In the genomic region with DNA sequence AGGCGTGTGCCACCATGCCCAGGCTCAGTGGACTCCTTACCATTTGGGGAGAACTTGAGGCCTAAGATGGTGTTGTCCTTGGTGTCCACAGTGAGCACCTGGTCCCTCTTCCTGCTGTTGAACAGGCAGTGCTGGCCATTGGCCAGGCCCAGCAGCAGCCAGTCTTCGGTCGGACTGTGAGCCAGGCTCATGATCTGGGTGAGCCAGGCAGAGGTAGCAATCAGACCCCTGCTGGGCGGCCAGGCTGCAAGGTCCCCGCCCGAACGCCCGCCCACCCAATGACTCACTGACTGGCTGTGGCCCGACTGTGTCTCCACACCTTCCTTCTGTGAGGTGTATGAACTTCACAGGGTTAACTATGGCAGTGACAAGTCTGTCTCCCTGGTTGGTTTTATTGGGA, we compare ENCODE assay signal across 29 mouse cellular contexts. TPM values are rescaled to one million over a fixed set of nuclear protein-coding genes. Genes with fewer than 3 reads are reported as not detected.
A peak's percentile ranks its signal among the peaks of the same experiment; 100 is the strongest.
DNase-seq lines count a peak whose midpoint lies in the region; ATAC-seq and TF ChIP-seq lines count a peak whose summit lies in the region.
"Had no signal": no experiment of that assay in that cellular context is flagged by ENCODE, and none has a peak within 500 bp of the region (broad histone marks: within the 10 kb centered on the region; RNA-seq: fewer than 3 reads in every experiment).

No protein-coding gene starts in this region.

- H3K4me1 ChIP-seq in cerebellum, adult 2 months (ENCODE audit: control insufficient read depth, insufficient read depth, low read length): peaks cover 31% of the 10 kb centered on the region
- 0 out of 2 replicates have a peak, but pooled peaks cover 7% of the 10 kb centered on the region for H3K4me1 ChIP-seq in lung, embryonic 14.5 days (ENCODE audit: insufficient read depth)

- DNase-seq in cerebellum, adult 2 months: peak; percentile 45 to 60
- no peak for DNase-seq in cerebellum, postnatal 4 days (ENCODE audit: low spot score in 2 of 2)
- DNase-seq in lung, embryonic 14.5 days: no peak
- no peak for DNase-seq in lung, adult 18-20 months
- peak; percentile 66 for DNase-seq in cerebellum, adult 9-11 months
- no peak for DNase-seq in right cerebral cortex, adult 18-20 months
- DNase-seq: adrenal gland, postnatal 10 days; B cell, adult 2 months; embryo, embryonic 11 days; gastrocnemius, postnatal 36 days; heart, postnatal 14 days; kidney, adult 2 months; kidney, postnatal 36 days; layer of hippocampus, postnatal 36 days; liver; lung, postnatal 36 days; spleen, adult 18-20 months; thymus, adult 18-20 months; thymus, postnatal 25 days had no signal

- no peak overlapping the region for H3K4me3 ChIP-seq in cerebellum, adult 2 months (replicated peaks; ENCODE audit: insufficient read depth, low read depth, low read length)
- H3K4me3 ChIP-seq in lung, embryonic 14.5 days (ENCODE audit: low read depth, low read length): no peak overlapping the region
- H3K4me3 ChIP-seq: embryonic facial prominence, embryonic 12.5 days; hindbrain, embryonic 10.5 days; hindbrain, embryonic 15.5 days; lung, embryonic 15.5 days had no signal

- no peak overlapping the region for H3K27ac ChIP-seq in cerebellum, adult 2 months (ENCODE audit: insufficient read depth, low read length)
- H3K27ac ChIP-seq in lung, embryonic 14.5 days (ENCODE audit: low read depth): no peak overlapping the region
- H3K27ac ChIP-seq: embryonic facial prominence, embryonic 12.5 days; hindbrain, embryonic 10.5 days; hindbrain, embryonic 15.5 days; liver, embryonic 14.5 days; lung, embryonic 15.5 days had no signal

- peaks cover 23% of the 10 kb centered on the region for H3K36me3 ChIP-seq in lung, embryonic 14.5 days (ENCODE audit: insufficient read depth)
- H3K36me3 ChIP-seq: hindbrain, embryonic 15.5 days had no signal

- H3K9me3 ChIP-seq in lung, embryonic 14.5 days (ENCODE audit: low read depth, low read length): no peaks in the 10 kb centered on the region
- H3K9me3 ChIP-seq: embryonic facial prominence, embryonic 12.5 days; hindbrain, embryonic 10.5 days; hindbrain, embryonic 15.5 days; lung, embryonic 15.5 days had no signal

- 16% methylated on average over 9 of the region's 9 CpGs for WGBS in cerebellum, adult 2 months
- WGBS in lung, embryonic 14.5 days: 47% methylated on average over 9 of the region's 9 CpGs

- no peak overlapping the region for H3K9ac ChIP-seq in lung, embryonic 14.5 days
- H3K9ac ChIP-seq: embryonic facial prominence, embryonic 12.5 days; hindbrain, embryonic 15.5 days; liver, embryonic 14.5 days; lung, embryonic 15.5 days had no signal

- TF ChIP-seq CTCF in cerebellum, adult 2 months (IDR thresholded peaks at IDR 0.05; ENCODE audit: borderline replicate concordance, insufficient read depth, low read depth, low read length): no peak
- no peak for TF ChIP-seq CTCF in lung, embryonic 14.5 days (IDR thresholded peaks at IDR 0.05; ENCODE audit: low read depth)

- no peaks in the 10 kb centered on the region for H3K27me3 ChIP-seq in cerebellum, adult 2 months (ENCODE audit: control insufficient read depth, insufficient read depth, low read length)
- H3K27me3 ChIP-seq in lung, embryonic 14.5 days (ENCODE audit: insufficient read depth, low read length): peaks cover 17% of the 10 kb centered on the region

- ATAC-seq in lung, embryonic 14.5 days (ENCODE audit: insufficient read depth): 0 out of 2 replicates have a peak, but pooled peaks have one; percentile 4
- ATAC-seq in granulocyte monocyte progenitor cell, adult 5-6 weeks (replicated peaks; ENCODE audit: poor library complexity, severe bottlenecking): no peak
- ATAC-seq: forebrain, embryonic 14.5 days; inflammation-experienced regulatory T-cells, adult 6 months; midbrain, embryonic 16.5 days had no signal

- TF ChIP-seq POLR2A in cerebellum, adult 2 months (IDR thresholded peaks at IDR 0.05; ENCODE audit: borderline replicate concordance, insufficient read depth, low read length): no peak

- H3K4me2 ChIP-seq in lung, embryonic 14.5 days: no peak overlapping the region
- H3K4me2 ChIP-seq: embryonic facial prominence, embryonic 12.5 days; hindbrain, embryonic 15.5 days; lung, embryonic 15.5 days; midbrain, embryonic 11.5 days had no signal

RNA-seq across cellular contexts. Expression of gene Tle6, which starts 9.0 kb away (rescaled TPM):
- 8.7 and 9.6 TPM in 2 replicates for polyA plus RNA-seq in cerebellum, adult 2 months (2012; rRNA removed)
- 24.1 and 25.2 TPM in 2 replicates for polyA plus RNA-seq in lung, embryonic 14.5 days (2014; fragmentation: Nextera tagmentation; extraction: Ambion mirVana)
- 22.2 and 26.0 TPM in 2 replicates for total RNA-seq in granulocyte monocyte progenitor cell, adult 5-6 weeks (2014; fragmentation: Nextera tagmentation)
- total RNA-seq in granulocyte monocyte progenitor cell, adult 5-6 weeks (2017): 4.9 and 7.9 TPM in 2 replicates

RNA-seq across cellular contexts. Expression of gene BC025920, which starts 14.2 kb away (rescaled TPM):
- 3.6 and 3.7 TPM in 2 replicates for polyA plus RNA-seq in cerebellum, adult 2 months (2012; rRNA removed)
- polyA plus RNA-seq in lung, embryonic 14.5 days (2014; fragmentation: Nextera tagmentation; extraction: Ambion mirVana): 0.58 and 0.61 TPM in 2 replicates
- total RNA-seq in granulocyte monocyte progenitor cell, adult 5-6 weeks (2014; fragmentation: Nextera tagmentation): 3.7 and 4.4 TPM in 2 replicates
- 0.26 and 1.4 TPM in 2 replicates for total RNA-seq in granulocyte monocyte progenitor cell, adult 5-6 weeks (2017)

RNA-seq across cellular contexts. Expression of gene Tle2, which starts 17.5 kb away (rescaled TPM):
- 282 and 321 TPM in 2 replicates for polyA plus RNA-seq in cerebellum, adult 2 months (2012; rRNA removed)
- 27.5 and 32.5 TPM in 2 replicates for polyA plus RNA-seq in lung, embryonic 14.5 days (2014; fragmentation: Nextera tagmentation; extraction: Ambion mirVana)
- total RNA-seq in granulocyte monocyte progenitor cell, adult 5-6 weeks (2014; fragmentation: Nextera tagmentation): 4.4 and 5.0 TPM in 2 replicates
- 0.17 and 2.4 TPM in 2 replicates for total RNA-seq in granulocyte monocyte progenitor cell, adult 5-6 weeks (2017)

RNA-seq across cellular contexts. Expression of gene Aes, which starts 32.6 kb away (rescaled TPM):
- polyA plus RNA-seq in cerebellum, adult 2 months (2012; rRNA removed): 1,117 and 1,168 TPM in 2 replicates
- 360 and 404 TPM in 2 replicates for polyA plus RNA-seq in lung, embryonic 14.5 days (2014; fragmentation: Nextera tagmentation; extraction: Ambion mirVana)
- 216 and 220 TPM in 2 replicates for total RNA-seq in granulocyte monocyte progenitor cell, adult 5-6 weeks (2014; fragmentation: Nextera tagmentation)
- total RNA-seq in granulocyte monocyte progenitor cell, adult 5-6 weeks (2017): 151 and 250 TPM in 2 replicates

RNA-seq across cellular contexts. Expression of gene Sirt6, which starts 35.8 kb away (rescaled TPM):
- 35.4 and 38.5 TPM in 2 replicates for polyA plus RNA-seq in cerebellum, adult 2 months (2012; rRNA removed)
- 35.8 and 39.3 TPM in 2 replicates for polyA plus RNA-seq in lung, embryonic 14.5 days (2014; fragmentation: Nextera tagmentation; extraction: Ambion mirVana)
- 8.3 and 12.6 TPM in 2 replicates for total RNA-seq in granulocyte monocyte progenitor cell, adult 5-6 weeks (2014; fragmentation: Nextera tagmentation)
- 5.3 and 6.2 TPM in 2 replicates for total RNA-seq in granulocyte monocyte progenitor cell, adult 5-6 weeks (2017)

Comparison
In these comparisons a context has a peak if more than half of its experiments do, and no peak if none do; other contexts are left out.
1. DNase-seq: peak in cerebellum, adult 2 months (2 of 2) and cerebellum, adult 9-11 months (single experiment); none in cerebellum, postnatal 4 days (0 of 2), lung, embryonic 14.5 days (single experiment), lung, adult 18-20 months (0 of 2) and right cerebral cortex, adult 18-20 months (single experiment).